Mouse (Mus musculus) cerebral cortex, adult 2 months (tissue): Measurements from ENCODE around the gene Osbpl9.

ENCODE experiments used
- WGBS: fragments of 180-500 bp; shearing (Covaris S2); methylation state at CpG from one replicate; pipeline ENCODE4 v1.1.7; 2018; 5-methylcytosine and 5-hydroxymethylcytosine counted together

Osbpl9 gene

DNA sequence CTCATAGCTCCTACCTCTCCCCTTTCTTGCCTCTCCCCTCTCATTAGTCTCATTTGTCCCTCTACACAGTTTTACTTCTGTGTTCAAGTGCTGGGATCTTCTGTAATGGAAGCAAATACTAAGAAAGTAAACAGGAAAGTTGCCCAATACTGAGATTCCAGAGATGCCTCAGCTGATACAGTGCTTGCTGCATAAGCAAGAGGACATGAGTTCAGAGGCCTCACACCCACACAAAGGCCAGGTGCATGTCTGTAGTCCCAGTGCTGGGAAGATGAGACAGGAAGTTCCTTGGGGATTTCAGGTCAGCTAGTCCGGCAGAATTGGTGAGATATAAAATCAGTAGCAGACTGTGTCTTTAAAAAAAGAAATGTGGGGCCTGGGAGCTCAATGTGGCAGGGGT lies 2.3 kb upstream of the Osbpl9 start:
- WGBS: 74% methylated on average over 1 of the region's 1 CpGs

DNA sequence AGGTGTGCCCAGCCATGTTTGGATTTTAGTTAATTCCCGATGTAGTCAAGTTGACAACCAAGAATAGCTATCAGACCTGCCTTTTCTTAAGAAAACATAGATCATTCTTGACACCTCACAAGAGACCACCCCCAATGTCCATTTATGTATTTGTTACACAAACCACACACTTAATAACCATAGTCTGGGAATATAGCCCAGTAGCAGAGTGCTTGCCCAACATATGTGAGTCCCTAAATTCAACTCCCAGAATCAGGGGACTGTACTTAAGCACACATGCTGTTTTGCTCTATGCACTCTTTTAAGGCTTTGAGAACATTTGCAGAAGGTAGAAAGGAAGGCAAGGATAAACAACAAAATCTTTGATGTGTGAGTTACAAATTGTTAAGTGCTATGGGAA lies 1.9 kb upstream of the Osbpl9 start:
- 89% methylated on average over 1 of the region's 1 CpGs for WGBS

DNA sequence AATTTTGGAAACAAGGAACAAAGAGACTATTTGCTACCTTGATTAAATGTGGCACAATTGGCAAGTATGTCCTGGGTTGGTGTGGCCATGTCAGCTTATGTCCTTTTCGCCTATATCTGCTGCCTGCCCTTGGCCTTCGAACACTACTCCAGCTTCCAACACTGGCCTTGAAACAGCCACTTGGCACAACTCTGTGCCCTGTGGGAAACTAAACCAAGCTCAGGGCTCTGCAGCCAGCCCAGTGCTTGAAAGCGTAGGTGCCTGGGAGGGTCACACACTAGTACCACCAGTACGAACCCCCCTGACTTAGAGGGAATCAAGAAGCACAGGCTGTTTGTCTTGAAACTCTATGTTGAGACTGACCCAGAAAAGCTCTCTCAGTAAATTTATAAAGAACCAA lies 3.0 kb downstream of the Osbpl9 start:
- 84% methylated on average over 4 of the region's 4 CpGs for WGBS

DNA sequence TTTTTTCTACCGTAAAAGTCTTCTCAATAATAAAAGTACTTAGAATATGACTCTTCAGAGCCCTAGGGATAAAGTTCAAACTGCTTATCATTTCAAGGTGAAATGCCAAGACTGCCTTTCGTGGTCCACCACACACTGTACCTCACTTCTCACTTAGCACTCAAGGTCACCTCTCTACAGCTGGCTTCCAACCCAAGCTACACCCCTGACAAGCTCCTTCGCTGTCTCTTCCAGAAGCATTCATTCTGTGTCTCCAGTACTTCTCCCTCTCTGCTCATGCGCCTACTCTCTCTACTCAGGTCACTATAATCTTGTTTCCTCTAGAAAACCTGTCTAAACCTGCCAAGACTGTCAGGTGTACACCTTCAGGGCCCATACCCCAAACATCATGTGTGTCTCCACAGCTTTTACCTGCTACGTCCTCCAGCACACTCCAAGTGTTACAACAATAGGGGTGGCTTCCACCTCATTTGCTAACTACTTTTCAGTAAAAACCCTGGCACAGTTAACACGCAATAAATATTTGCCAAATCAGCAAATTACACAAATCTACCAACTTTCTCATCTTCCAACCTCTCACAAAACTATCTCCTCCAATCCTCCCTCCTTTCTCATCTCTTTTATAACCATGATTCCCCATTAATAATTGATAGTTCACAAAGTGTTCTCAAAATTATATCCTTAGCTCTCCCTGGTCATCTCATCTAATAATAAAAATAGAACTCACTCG lies 6.0 kb downstream of the Osbpl9 start:
- 88% methylated on average over 7 of the region's 7 CpGs for WGBS

DNA sequence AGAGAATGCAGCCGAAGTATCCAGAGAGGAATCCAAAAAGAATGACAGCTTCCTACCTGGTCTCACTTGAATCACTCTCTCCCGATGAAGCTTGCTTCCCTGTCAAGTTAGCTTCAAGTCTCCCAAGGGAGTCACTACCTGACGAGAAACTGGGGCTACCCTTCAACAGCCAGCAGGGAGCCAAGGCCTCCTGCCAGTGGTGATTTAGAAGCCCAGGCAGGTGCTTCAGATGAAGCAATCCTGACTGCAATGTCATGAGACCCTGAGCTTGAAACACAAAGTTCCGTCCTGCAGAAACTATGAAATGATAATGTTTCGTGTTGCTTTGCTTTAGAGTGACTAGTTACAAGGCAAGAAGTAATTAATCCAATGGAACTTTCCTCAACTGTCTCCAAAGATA lies 8.2 kb downstream of the Osbpl9 start:
- whole genome bisulfite sequencing: 91% methylated on average over 5 of the region's 5 CpGs

- 68% methylated on average over 10 of the region's 10 CpGs for WGBS
Observed at GRCm38 (mm10) chr4:109191598-109191997, 10.5 kb downstream of the Osbpl9 start.

GRCm38 (mm10) chr4:109185616-109186405 lies 16.3 kb downstream of the Osbpl9 start:
- 58% methylated on average over 8 of the region's 8 CpGs for whole genome bisulfite sequencing

GRCm38 (mm10) chr4:109173775-109174440 lies 28.2 kb downstream of the Osbpl9 start:
- 71% methylated on average over 7 of the region's 7 CpGs for WGBS

- 73% methylated on average over 4 of the region's 4 CpGs for WGBS
Observed at GRCm38 (mm10) chr4:109173369-109173768, 28.7 kb downstream of the Osbpl9 start.

DNA sequence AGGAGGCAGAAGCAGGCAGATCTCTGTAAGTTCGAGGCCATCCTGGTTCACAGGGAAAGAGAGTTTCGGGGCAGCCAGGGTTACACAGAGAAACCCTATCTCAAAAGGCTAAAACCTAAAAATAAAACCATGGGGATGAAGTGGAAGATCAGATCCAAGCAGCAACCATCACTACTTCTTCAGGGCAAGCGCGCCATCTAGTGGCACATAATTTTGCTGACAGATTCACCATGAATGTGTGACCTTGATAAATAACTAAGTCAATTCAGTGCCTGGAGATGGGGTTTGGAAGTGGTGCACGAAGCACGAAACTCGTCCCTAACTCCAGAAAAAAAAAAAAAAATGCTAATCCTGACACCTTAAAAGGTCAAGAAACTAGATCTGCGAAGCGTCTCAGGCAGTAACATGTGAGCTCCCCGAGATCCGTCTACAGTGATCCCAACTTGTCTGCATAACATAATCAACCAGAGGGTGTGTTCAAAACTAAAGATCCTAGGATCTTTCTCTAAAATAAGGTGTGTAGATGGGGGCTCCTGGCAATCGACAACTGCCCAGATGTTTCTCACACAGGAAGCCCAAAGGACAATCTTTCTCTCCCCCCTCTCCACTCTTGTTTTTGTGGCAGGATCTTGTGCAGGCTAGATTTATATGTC lies 36.4 kb downstream of the Osbpl9 start:
- WGBS: 36% methylated on average over 12 of the region's 12 CpGs

DNA sequence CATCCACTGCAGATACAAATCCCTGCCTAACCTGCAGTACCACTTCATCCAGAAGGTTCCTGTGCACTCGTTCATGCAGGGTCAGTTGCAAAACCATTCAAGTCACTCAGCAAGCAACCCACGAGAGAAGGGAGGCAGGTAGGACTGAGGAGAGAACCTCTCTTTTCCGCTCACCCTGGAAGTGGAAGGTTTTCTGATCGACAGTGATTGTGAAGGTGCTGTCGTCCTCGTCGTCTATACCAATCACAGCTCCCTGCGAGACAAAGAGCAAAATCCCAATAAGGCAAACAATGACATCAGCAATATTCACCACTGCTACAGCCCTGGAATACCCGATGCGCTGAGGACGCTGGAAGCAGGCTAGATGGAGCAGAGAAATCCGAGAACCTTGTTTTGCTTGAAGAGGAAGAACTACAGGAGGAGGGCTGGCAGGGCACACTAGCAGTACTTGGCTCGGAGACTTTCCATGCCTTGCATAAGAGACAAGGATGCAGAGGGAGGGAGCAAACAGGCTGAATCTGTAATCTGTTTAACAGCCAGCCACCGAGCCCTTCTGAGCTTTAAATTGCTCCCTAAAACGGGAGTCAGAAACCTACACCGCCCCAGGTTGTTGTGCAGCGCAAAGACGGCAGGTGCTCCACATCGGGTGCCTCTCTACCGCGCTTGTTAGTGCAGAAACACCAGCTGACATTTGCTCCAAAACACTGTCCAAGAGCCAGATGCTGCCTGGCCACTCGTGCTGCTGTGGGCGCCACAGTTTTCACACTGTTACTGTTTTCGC lies 45.4 kb downstream of the Osbpl9 start:
- WGBS: 16% methylated on average over 24 of the region's 24 CpGs

GRCm38 (mm10) chr4:109156073-109156472 lies 46.0 kb downstream of the Osbpl9 start:
- 56% methylated on average over 6 of the region's 6 CpGs for WGBS

- 76% methylated on average over 2 of the region's 2 CpGs for WGBS
Observed at GRCm38 (mm10) chr4:109150214-109150613, 51.9 kb downstream of the Osbpl9 start.

DNA sequence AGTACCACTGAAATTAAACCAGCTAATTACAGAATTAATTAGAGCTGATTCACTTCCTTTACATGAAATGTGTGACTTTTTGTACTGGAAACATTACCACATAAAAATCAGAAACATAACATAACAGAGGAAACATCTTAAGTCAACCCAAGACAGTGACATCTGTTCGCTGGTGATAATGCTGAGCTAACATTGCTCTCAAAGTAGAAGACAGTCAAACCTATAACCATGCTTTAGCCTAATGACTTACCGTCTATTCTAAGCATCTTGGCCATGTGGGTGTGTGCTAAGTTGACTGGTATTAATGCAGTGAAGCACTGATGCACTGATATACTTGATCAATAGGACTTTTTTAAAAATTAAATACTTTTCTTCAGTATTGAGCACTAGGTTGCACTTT lies 52.7 kb downstream of the Osbpl9 start:
- 74% methylated on average over 2 of the region's 2 CpGs for WGBS

- WGBS: 60% methylated on average over 11 of the region's 11 CpGs
Observed at GRCm38 (mm10) chr4:109147278-109148038, 54.6 kb downstream of the Osbpl9 start.

GRCm38 (mm10) chr4:109143091-109143490 lies 59.0 kb downstream of the Osbpl9 start:
- WGBS: 65% methylated on average over 1 of the region's 1 CpGs

GRCm38 (mm10) chr4:109138551-109138950 lies 63.5 kb downstream of the Osbpl9 start:
- WGBS: 77% methylated on average over 4 of the region's 4 CpGs

- WGBS: 86% methylated on average over 7 of the region's 7 CpGs
Observed at GRCm38 (mm10) chr4:109136475-109137125, 65.5 kb downstream of the Osbpl9 start.

- 76% methylated on average over 3 of the region's 3 CpGs for WGBS
Observed at GRCm38 (mm10) chr4:109134955-109135354, 67.1 kb downstream of the Osbpl9 start.

DNA sequence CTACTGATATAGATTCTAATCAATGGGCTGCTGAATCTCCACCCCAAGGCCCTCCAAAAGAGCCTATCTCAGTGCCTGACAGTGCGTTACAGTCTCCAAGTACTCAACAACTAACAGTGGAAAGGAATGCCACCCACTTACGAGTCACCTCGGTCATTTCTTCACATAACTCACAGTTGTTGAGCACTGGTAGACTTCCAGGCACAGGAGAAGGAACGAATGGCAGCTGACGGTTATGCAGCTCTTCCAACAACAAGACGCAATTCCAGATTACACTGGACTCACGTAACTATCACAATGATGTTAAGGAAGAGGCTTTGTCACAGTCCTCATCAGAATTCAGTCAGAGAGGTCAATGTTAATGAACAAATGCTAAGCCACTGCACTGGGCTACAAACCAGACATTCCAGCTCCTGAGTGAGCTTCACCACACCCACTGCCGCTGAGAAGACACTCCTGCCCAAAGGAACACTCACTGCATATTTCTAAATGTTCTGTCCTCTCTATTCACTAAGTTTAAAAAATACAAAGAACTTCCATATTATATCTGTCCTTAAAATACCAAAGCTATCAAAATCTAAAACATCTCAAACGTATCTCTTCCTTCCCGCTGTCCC lies 70.7 kb downstream of the Osbpl9 start:
- 88% methylated on average over 10 of the region's 10 CpGs for WGBS
